Mouse (Mus musculus): Measurements from ENCODE around the gene Ankrd23.

DNA sequence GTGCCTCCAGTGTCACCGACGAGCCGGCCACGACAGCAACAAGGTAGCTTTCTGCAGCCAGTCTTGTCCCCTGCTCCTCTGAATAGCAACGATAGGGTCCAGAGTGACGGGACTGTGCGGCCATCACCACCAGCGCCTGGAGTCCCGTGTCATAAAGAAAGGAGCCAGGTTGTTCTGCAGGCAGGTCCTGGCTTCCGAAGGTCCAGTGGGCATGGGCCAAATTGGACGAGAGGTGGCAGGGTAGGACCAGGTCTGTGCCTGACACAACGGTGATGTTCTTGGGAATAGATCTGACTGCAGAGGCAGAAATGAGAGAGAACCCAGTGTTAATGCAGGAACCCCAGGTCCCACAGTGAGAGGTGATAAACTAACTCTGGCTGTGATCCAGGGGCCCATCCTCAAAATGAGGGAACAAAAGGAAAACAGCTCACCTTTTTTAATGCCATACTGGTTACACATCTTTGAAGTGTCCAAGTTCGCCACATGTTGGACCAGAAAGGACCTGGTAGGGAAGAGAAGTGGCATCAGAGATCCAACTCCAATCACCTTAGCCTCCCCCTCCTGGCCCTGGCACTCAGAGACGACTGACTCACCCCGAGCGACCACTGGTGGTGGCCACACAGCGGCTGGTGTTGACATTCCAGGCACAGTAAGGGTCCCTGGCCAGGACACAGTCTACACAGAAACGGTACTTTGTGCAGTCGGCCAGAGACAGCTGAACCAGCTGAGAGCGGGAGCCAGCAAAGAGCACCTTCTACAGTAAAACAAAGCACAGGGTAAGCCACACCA is 13.6 kb upstream of the Ankrd23 start:
- TF ChIP-seq GATA1 (IDR thresholded peaks at IDR 0.05; ENCODE audit: borderline replicate concordance, low read length) (no peak), FLI1 (IDR thresholded peaks at IDR 0.05; ENCODE audit: low read length) (no peak)
